Mouse (Mus musculus) regulatory T cell (primary cell): ENCODE measurements around the gene Isl1.

ENCODE experiments used
- in situ Hi-C: fragments of 300-600 bp; cut with MboI, MseI; formaldehyde crosslinking; loops from one replicate; pipeline ENCODE4 v1.15.1; 2025; ENCODE audit warnings: high pct_unique_total_duplicates

The Isl1 gene

GRCm38 (mm10) chr13:116295401-116295800 lies 14.1 kb downstream of the Isl1 start:
- in situ Hi-C loops: no loop called here

GRCm38 (mm10) chr13:116294734-116295133 lies 14.8 kb downstream of the Isl1 start:
- in situ Hi-C loops: no loop called here

- in situ Hi-C loops: no loop called here
These were observed 15.4 kb downstream of the Isl1 start for GRCm38 (mm10) chr13:116294151-116294461.

- in situ Hi-C loops: no loop called here
These were observed 16.0 kb downstream of the Isl1 start for GRCm38 (mm10) chr13:116293301-116294150.

- in situ Hi-C loops: no loop called here
These were observed 19.8 kb downstream of the Isl1 start for GRCm38 (mm10) chr13:116289655-116290054.

GRCm38 (mm10) chr13:116279207-116279772 lies 30.2 kb downstream of the Isl1 start:
- in situ Hi-C loops: no loop called here
